8 mouse cellular contexts compared by ENCODE assay signal in the genomic region with DNA sequence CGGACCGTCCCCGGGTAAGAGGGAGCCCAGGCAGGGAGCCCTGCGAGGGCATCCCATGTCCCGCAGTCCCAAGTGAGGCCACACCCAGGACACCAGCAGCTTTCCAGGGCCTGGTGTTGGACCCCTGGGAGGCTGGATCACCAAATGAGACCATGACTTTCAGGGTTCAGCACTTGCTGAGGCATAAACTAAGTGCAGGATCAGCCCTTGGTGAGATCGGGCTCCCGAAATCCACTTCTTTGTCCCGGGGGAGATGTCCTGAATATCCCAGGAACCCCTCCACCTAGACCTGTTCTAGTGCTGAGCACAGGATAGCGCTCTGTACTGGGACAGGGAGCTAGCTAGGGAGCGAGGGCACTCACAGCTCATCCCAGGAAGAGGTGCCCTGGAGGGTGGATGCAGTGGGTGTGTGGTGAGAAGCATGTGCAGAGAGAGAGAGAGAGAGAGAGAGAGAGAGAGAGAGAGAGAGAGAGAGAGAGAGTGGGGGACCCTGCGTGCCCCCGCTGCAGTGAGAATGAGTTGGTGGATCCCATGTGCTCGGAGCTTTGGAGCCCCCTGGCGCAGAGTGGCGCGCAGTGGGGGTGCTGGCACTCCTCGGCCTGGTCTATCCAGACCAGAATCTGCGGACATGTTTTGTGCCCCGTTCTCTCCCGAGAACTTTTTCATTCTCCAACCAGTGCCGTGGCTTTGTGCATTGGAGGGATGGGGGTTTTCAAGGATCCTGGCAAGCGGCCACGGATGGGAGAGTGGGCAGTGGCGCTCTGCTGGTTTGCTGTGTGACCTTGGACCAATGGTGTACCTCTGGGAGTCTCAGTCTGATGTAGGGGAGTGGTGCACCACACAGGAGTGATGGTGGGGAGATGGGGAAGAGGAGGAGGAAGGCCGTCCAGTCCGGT.
DNase-seq lines count a peak whose midpoint lies in the region; ATAC-seq and TF ChIP-seq lines count a peak whose summit lies in the region.

No protein-coding gene starts in this region.

- H3K36me3 ChIP-seq in liver, embryonic 12.5 days = no peaks in the 10 kb centered on the region

- H3K9me3 ChIP-seq in liver, embryonic 12.5 days (replicated peaks) = no peaks in the 10 kb centered on the region

- intact Hi-C loops in gastrocnemius, adult 2 months (cut with DNase I) = no loop called here

- no peak for DNase-seq in gastrocnemius, adult 2 months
- DNase-seq in gastrocnemius, postnatal 4 days (ENCODE audit: low spot score in 2 of 2) = no peak
- peak; percentile 30 for DNase-seq in thymus, postnatal 4 days
- no peak for DNase-seq in thymus, postnatal 25 days
- no peak for DNase-seq in layer of hippocampus, adult 18-20 months (ENCODE audit: low spot score in 2 of 2)
- DNase-seq in thymus, postnatal 36 days = no peak
- no peak for DNase-seq in heart, postnatal 4 days

- H3K4me1 ChIP-seq in liver, embryonic 12.5 days = peaks cover 16% of the 10 kb centered on the region; the same call in 1 of the 2 replicates

- no peak for ATAC-seq in liver, embryonic 12.5 days

- no peak overlapping the region for H3K27ac ChIP-seq in gastrocnemius, adult 2 months
- no peak overlapping the region for H3K27ac ChIP-seq in liver, embryonic 12.5 days

- WGBS in liver, embryonic 12.5 days (ENCODE audit: insufficient replicate concordance) = 21% methylated on average over 26 of the region's 26 CpGs

- peak overlapping the region; percentile 60 for H3K4me3 ChIP-seq in gastrocnemius, adult 2 months
- H3K4me3 ChIP-seq in liver, embryonic 12.5 days = peak overlapping the region; percentile 42

- no peak for TF ChIP-seq CTCF in gastrocnemius, adult 2 months (IDR thresholded peaks at IDR 0.05)

- H3K9ac ChIP-seq in liver, embryonic 12.5 days = no peak overlapping the region

- peaks cover 97% of the 10 kb centered on the region for H3K27me3 ChIP-seq in liver, embryonic 12.5 days (replicated peaks)

- peak overlapping the region; percentile 68 for H3K4me2 ChIP-seq in liver, embryonic 12.5 days
